Mouse (Mus musculus) 416B (cell line): ENCODE measurements at regions not wholly inside any gene's neighbourhood (a gene's known extent, or its start where the extent isn't known, plus 50 kb on each side); places are given as distances from the start of the nearest gene placed in this dataset.
"Not testable (repeated sequence)": the region's sequence is repeated elsewhere in the genome, so short reads cannot be mapped to it uniquely, and the experiment has no call there.

Experiments used
- DNase-seq: peaks from one replicate; pipeline ENCODE4 v3.0.0; 2011; ENCODE audit warnings: low read depth

DNA sequence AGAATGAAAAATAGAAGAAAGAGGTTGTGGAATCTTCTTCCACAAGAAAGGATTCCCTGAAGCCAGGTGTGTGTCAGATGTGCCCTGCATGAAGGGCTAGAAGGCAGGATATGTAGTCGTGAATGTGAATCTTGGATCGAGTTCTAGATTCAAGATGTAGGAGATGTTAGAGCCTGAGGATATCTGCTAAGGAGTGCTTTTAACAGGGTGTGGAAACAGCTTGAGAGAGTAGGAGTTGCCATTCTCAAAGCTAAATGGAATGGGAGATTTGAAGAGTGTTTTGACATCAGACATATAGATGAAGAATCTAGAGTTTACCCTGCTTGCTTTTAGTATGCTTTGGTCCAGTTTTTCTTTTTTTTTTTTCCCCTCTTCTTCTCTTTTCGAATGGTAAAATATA, 590.3 kb downstream of the Sis start:
- DNase-seq: no peak

DNA sequence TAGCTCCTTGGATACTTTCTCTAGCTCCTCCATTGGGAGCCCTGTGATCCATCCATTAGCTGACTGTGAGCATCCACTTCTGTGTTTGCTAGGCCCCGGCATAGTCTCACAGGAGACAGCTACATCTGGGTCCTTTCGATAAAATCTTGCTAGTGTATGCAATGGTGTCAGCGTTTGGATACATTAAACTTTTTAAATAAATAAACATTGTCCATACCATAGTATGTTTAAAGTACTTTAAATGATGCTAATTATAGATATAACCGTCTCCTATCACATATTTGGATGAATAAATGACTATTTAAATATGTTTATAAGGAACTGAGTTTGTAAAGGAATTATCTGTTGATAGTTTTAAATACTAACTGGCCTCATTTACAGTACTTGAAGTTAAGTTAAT, 607.8 kb downstream of the Sis start:
- DNase-seq: not testable (repeated sequence)

DNA sequence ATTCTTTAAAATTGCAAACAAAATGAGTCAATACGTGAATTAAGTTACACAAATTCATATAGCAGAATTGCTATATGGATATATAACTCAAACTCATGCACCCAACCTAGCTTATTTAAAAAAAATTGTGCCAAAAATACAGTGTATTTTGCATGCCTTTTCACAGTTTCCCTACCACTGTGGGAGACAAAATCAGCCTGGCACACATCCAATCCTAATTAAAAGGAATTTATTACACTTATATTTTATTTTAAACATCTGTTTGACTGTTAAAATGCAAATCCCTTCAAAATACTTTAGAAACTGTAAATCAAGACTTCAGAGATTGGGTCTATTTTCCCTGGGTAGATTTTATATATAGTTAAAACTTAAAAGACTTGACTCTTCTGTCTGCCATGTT, 639.6 kb downstream of the Sis start:
- no peak for DNase-seq

DNA sequence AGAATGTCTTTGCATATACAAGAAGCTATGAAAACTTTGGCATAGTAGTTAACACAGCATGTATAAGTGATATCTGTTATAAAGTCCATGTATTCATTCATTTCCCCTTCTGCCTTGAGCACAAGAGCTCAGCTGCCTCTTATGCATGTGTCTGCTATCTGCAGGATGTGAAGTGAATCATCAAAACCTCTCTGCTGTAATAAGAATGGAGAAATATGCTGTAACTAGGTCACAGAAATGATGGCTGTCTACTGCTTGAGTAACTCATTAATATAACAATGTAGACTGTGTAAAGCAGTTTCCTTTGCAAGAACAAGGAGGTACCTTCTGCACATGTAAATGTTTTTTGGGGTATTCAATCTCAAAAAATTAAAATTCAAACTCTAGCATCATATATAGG, 643.8 kb downstream of the Sis start:
- peak; percentile 1 for DNase-seq

DNA sequence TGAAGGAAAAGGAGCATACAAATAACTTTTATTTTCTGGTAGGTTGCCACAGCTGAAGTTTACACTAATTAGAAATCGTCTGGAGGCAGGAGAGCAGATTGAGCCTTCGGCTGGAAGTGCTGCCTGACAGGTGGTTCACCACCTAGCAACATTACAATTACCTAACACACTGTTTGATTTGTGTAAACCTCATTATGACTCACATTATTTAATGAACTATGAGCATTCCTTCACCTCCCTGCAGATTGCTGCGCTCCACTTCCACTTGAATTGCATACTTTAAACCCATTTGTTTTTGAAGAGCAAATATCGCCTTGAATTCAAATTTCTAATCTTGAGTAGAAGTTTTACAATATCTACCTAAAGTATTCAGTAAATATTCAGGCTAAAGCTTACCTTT, 663.0 kb downstream of the Sis start:
- no peak for DNase-seq
